Mouse (Mus musculus) embryonic facial prominence, embryonic 14.5 days (tissue): Measurements from ENCODE around the gene Zfp318. TPM values are rescaled to one million over a fixed set of nuclear protein-coding genes. Genes with fewer than 3 reads are reported as not detected.

Experiments
- polyA plus RNA-seq: library from polyadenylated mRNA; unstranded; fragments of >200 nt; fragmentation: Nextera tagmentation; extraction: Ambion mirVana; gene quantifications from 2 replicates; pipeline ENCODE4 v1.2.1, GENCODE M21; 2014

Gene Zfp318
- polyA plus RNA-seq, 1 experiment from 2014 or later: 16.1 TPM

Other genes starting within 250 kb of the Zfp318 start
- 12.6 and 21.8 TPM in 2 replicates for gene Rsph9, start 239.5 kb upstream of the Zfp318 start, polyA plus RNA-seq
- gene Mad2l1bp, start 230.2 kb upstream of the Zfp318 start, polyA plus RNA-seq: 28.1 and 30.4 TPM in 2 replicates
- gene Gtpbp2, start 222.7 kb upstream of the Zfp318 start, polyA plus RNA-seq: 27.1 and 28.2 TPM in 2 replicates
- 8.6 and 9.4 TPM in 2 replicates for gene Polh, start 181.1 kb upstream of the Zfp318 start, polyA plus RNA-seq
- gene Xpo5, start 180.9 kb upstream of the Zfp318 start, polyA plus RNA-seq: 42.3 and 43.8 TPM in 2 replicates
- 78.1 and 80.2 TPM in 2 replicates for gene Polr1c, start 135.7 kb upstream of the Zfp318 start, polyA plus RNA-seq
- gene Yipf3, start 135.7 kb upstream of the Zfp318 start, polyA plus RNA-seq: 135 and 137 TPM in 2 replicates
- 2.2 TPM in 2 replicates for gene Lrrc73, start 130.2 kb upstream of the Zfp318 start, polyA plus RNA-seq
- 54.5 and 57.3 TPM in 2 replicates for gene Tjap1, start 100.7 kb upstream of the Zfp318 start, polyA plus RNA-seq
- gene Dlk2, start 86.3 kb upstream of the Zfp318 start, polyA plus RNA-seq: 7.5 and 7.6 TPM in 2 replicates
- gene Abcc10, start 55.4 kb upstream of the Zfp318 start, polyA plus RNA-seq: 5.5 and 6.6 TPM in 2 replicates
- gene Crip3, start 45.2 kb downstream of the Zfp318 start, polyA plus RNA-seq: 0.99 and 2.0 TPM in 2 replicates
- not detected in 2 replicates for gene Slc22a7, start 54.7 kb downstream of the Zfp318 start, polyA plus RNA-seq
- 0.46 and 0.61 TPM in 2 replicates for gene Ttbk1, start 103.9 kb downstream of the Zfp318 start, polyA plus RNA-seq
- gene Dnph1, start 113.0 kb downstream of the Zfp318 start, polyA plus RNA-seq: 34.5 and 36.9 TPM in 2 replicates
- gene Cul9, start 162.7 kb downstream of the Zfp318 start, polyA plus RNA-seq: 5.5 and 6.0 TPM in 2 replicates
- gene Srf, start 172.4 kb downstream of the Zfp318 start, polyA plus RNA-seq: 10.5 and 14.0 TPM in 2 replicates
- 68.0 and 90.7 TPM in 2 replicates for gene Ptk7, start 245.8 kb downstream of the Zfp318 start, polyA plus RNA-seq